Mouse (Mus musculus) stomach, postnatal 0 days (tissue): ENCODE results near the gene Btbd19. TPM values are rescaled to one million over a fixed set of nuclear protein-coding genes. Genes with fewer than 3 reads are reported as not detected.
A peak's percentile ranks its signal among the peaks of the same experiment; 100 is the strongest.

ENCODE experiments used
- ATAC-seq: fragments of 200-750 bp; cut with Nextera tagmentation; 2 replicates; pipeline ENCODE4 v1.8.0; 2017; ENCODE audit not compliant: low FRiP score, low TSS enrichment
- DNase-seq: peaks from one replicate; pipeline ENCODE4 v3.0.0-alpha.2; 2016; ENCODE audit warnings: low spot score
- H3K27ac ChIP-seq: fragments of 300-500 bp; sonication (generic); replicated peaks from 2 replicates; pipeline ENCODE4 v1.5.1; 2014; ENCODE audit warnings: mild to moderate bottlenecking, control low read depth
- H3K27me3 ChIP-seq: fragments of 300-500 bp; sonication (generic); 2 replicates; pipeline ENCODE4 v1.6.1; 2014; ENCODE audit warnings: low read length; ENCODE audit not compliant: control insufficient read depth, insufficient read depth
- H3K36me3 ChIP-seq: fragments of 300-500 bp; sonication (generic); 2 replicates; pipeline ENCODE4 v1.6.1; 2014; ENCODE audit warnings: low read length, mixed read lengths; ENCODE audit not compliant: control insufficient read depth, insufficient read depth
- H3K4me1 ChIP-seq: fragments of 300-500 bp; sonication (generic); replicated peaks from 2 replicates; pipeline ENCODE4 v1.6.1; 2014; ENCODE audit warnings: antibody characterized with exemption; ENCODE audit not compliant: control insufficient read depth, insufficient read depth
- H3K4me2 ChIP-seq: fragments of 300-500 bp; sonication (generic); replicated peaks from 2 replicates; pipeline ENCODE4 v1.6.1; 2014; ENCODE audit warnings: low read depth, mild to moderate bottlenecking, control low read depth, moderate library complexity
- H3K4me3 ChIP-seq: fragments of 300-500 bp; sonication (generic); 2 replicates; pipeline ENCODE4 v1.5.1; 2014; ENCODE audit warnings: low read depth, low read length, control low read depth
- H3K9ac ChIP-seq: fragments of 300-500 bp; sonication (generic); 2 replicates; pipeline ENCODE4 v1.6.1; 2014; ENCODE audit warnings: mild to moderate bottlenecking, low read length, control low read depth, mixed read lengths
- H3K9me3 ChIP-seq: fragments of 300-500 bp; sonication (generic); 2 replicates; pipeline ENCODE4 v1.6.1; 2016; ENCODE audit warnings: low read length; ENCODE audit not compliant: control insufficient read depth
- CTCF ChIP-seq: IDR thresholded peaks from 2 replicates; pipeline ENCODE4 v1.5.1; 2016; ENCODE audit warnings: antibody characterized with exemption, low read depth, mild to moderate bottlenecking, moderate library complexity
- EP300 ChIP-seq: optimal IDR thresholded peaks from 2 replicates; pipeline ENCODE3; 2016; ENCODE audit warnings: antibody characterized with exemption
- WGBS: fragments of 180-500 bp; shearing (Covaris S2); extraction: QIAGEN DNeasy Blood & Tissue Kit; methylation state at CpG from one replicate; pipeline ENCODE4 v1.1.7; 2014; 5-methylcytosine and 5-hydroxymethylcytosine counted together
- polyA plus RNA-seq: library from polyadenylated mRNA; unstranded; fragments of >200 nt; fragmentation: Nextera tagmentation; extraction: Ambion mirVana; gene quantifications from 2 replicates; pipeline ENCODE4 v1.2.1, GENCODE M21; 2015

The Btbd19 gene
- polyA plus RNA-seq, 1 experiment from 2014 or later, result 5.7 TPM

GRCm38 (mm10) chr4:117148815-117149214 lies 23.3 kb upstream of the Btbd19 start:
- no peak for TF ChIP-seq EP300
- WGBS, result 63% methylated on average over 24 of the region's 24 CpGs
- Histone ChIP-seq H3K9me3 (no peaks in the 10 kb centered on the region), H3K27me3 (no peaks in the 10 kb centered on the region), H3K4me1 (no peaks in the 10 kb centered on the region; the same call in 1 of the 2 replicates), H3K27ac (no peak overlapping the region), H3K4me2 (no peak overlapping the region), H3K9ac (no peak overlapping the region), H3K4me3 (no peak overlapping the region), H3K36me3 (peaks cover 23% of the 10 kb centered on the region)
- no peak for ATAC-seq
- no peak for DNase-seq

- Histone ChIP-seq H3K9ac (no peak overlapping the region), H3K27me3 (no peaks in the 10 kb centered on the region), H3K9me3 (no peaks in the 10 kb centered on the region), H3K4me1 (no peaks in the 10 kb centered on the region; the same call in 1 of the 2 replicates), H3K4me2 (no peak overlapping the region), H3K4me3 (no peak overlapping the region), H3K27ac (no peak overlapping the region), H3K36me3 (peaks cover 20% of the 10 kb centered on the region)
- no peak for ATAC-seq
- 68% methylated on average over 18 of the region's 18 CpGs for WGBS
- no peak for DNase-seq
- TF ChIP-seq EP300 (no peak), CTCF (no peak)
Observed at GRCm38 (mm10) chr4:117148047-117148713, 22.7 kb upstream of the Btbd19 start.

GRCm38 (mm10) chr4:117146176-117146575 lies 20.7 kb upstream of the Btbd19 start:
- TF ChIP-seq CTCF (peak; percentile 98), EP300 (no peak)
- H3K4me2 ChIP-seq, result no peak overlapping the region
- H3K9me3 ChIP-seq, result no peaks in the 10 kb centered on the region
- no peak overlapping the region for H3K4me3 ChIP-seq
- peak; percentile 55 for ATAC-seq
- H3K9ac ChIP-seq, result no peak overlapping the region
- 39% methylated on average over 15 of the region's 15 CpGs for WGBS
- H3K27me3 ChIP-seq, result no peaks in the 10 kb centered on the region
- H3K4me1 ChIP-seq, result no peaks in the 10 kb centered on the region
- peak; percentile 94 for DNase-seq
- peaks cover 6% of the 10 kb centered on the region for H3K36me3 ChIP-seq
- no peak overlapping the region for H3K27ac ChIP-seq

- H3K9me3 ChIP-seq, result no peaks in the 10 kb centered on the region
- DNase-seq (no peak), ATAC-seq (no peak)
- peaks cover 2% of the 10 kb centered on the region for H3K36me3 ChIP-seq
- H3K27me3 ChIP-seq, result no peaks in the 10 kb centered on the region
- TF ChIP-seq CTCF (no peak), EP300 (no peak)
- no peaks in the 10 kb centered on the region for H3K4me1 ChIP-seq
- 93% methylated on average over 13 of the region's 13 CpGs for WGBS
- no peak overlapping the region for H3K4me2 ChIP-seq
- no peak overlapping the region for H3K4me3 ChIP-seq
- H3K27ac ChIP-seq, result no peak overlapping the region
- no peak overlapping the region for H3K9ac ChIP-seq
Observed at GRCm38 (mm10) chr4:117145248-117145647, 19.7 kb upstream of the Btbd19 start.

GRCm38 (mm10) chr4:117143023-117143422 lies 17.5 kb upstream of the Btbd19 start:
- ATAC-seq (no peak), DNase-seq (no peak)
- no peak for TF ChIP-seq EP300
- no peak for TF ChIP-seq CTCF
- Histone ChIP-seq H3K9me3 (no peaks in the 10 kb centered on the region), H3K4me1 (no peaks in the 10 kb centered on the region), H3K4me3 (no peak overlapping the region), H3K9ac (no peak overlapping the region), H3K36me3 (no peaks in the 10 kb centered on the region), H3K27ac (no peak overlapping the region), H3K27me3 (no peaks in the 10 kb centered on the region), H3K4me2 (no peak overlapping the region)
- WGBS, result 45% methylated on average over 7 of the region's 7 CpGs

- H3K36me3 ChIP-seq, result no peaks in the 10 kb centered on the region
- H3K4me3 ChIP-seq, result no peak overlapping the region
- no peak overlapping the region for H3K27ac ChIP-seq
- H3K9ac ChIP-seq, result no peak overlapping the region
- H3K4me1 ChIP-seq, result no peaks in the 10 kb centered on the region
- no peaks in the 10 kb centered on the region for H3K27me3 ChIP-seq
- ATAC-seq, result no peak
- WGBS, result 38% methylated on average over 4 of the region's 4 CpGs
- no peak overlapping the region for H3K4me2 ChIP-seq
- DNase-seq, result no peak
- H3K9me3 ChIP-seq, result no peaks in the 10 kb centered on the region
- TF ChIP-seq CTCF (peak; percentile 67), EP300 (no peak)
Observed at GRCm38 (mm10) chr4:117140613-117141012, 15.1 kb upstream of the Btbd19 start.
